Mouse (Mus musculus) erythroid progenitor cell, adult 5-6 weeks (primary cell): ENCODE results near the gene Zfp568. TPM values are rescaled to one million over a fixed set of nuclear protein-coding genes. Genes with fewer than 3 reads are reported as not detected.
A peak's percentile ranks its signal among the peaks of the same experiment; 100 is the strongest.

Experiments
- ATAC-seq: replicated peaks from 2 replicates; pipeline ENCODE4 v1.8.0; 2016; ENCODE audit warnings: moderate number of reproducible peaks, mild to moderate bottlenecking, moderate TSS enrichment, inconsistent platforms; ENCODE audit not compliant: poor library complexity, low FRiP score, severe bottlenecking
- total RNA-seq, 2 experiments: library from RNA; stranded (forward) in 1 of 2; stranded (reverse) in 1 of 2; fragments of 150-400 nt in 1 of 2; fragments of 186-747, 209-891 nt in 1 of 2; gene quantifications; 2 replicates each; pipeline versions ENCODE4 v1.2.3 to v1.2.4; 2015 to 2017; ENCODE audit warnings: low replicate concordance in 2 of 2

Zfp568 gene
- total RNA-seq, 2 experiments from 2014 or later, result 4.2 to 5.4 TPM

- ATAC-seq, result no peak
These were observed 2.3 kb downstream of the Zfp568 start for GRCm38 (mm10) chr7:29986101-29986500.

GRCm38 (mm10) chr7:29987551-29987950 is 3.8 kb downstream of the Zfp568 start:
- ATAC-seq, result no peak

GRCm38 (mm10) chr7:29989031-29989430 is 5.3 kb downstream of the Zfp568 start:
- ATAC-seq, result no peak

- ATAC-seq, result no peak
These were observed 8.9 kb downstream of the Zfp568 start for GRCm38 (mm10) chr7:29992698-29993097.

GRCm38 (mm10) chr7:29993340-29993739 is 9.6 kb downstream of the Zfp568 start:
- ATAC-seq, result no peak

- ATAC-seq, result no peak
These were observed 11.4 kb downstream of the Zfp568 start for GRCm38 (mm10) chr7:29995134-29995533.

GRCm38 (mm10) chr7:30000601-30001000 is 16.8 kb downstream of the Zfp568 start:
- ATAC-seq, result no peak

- ATAC-seq, result no peak
These were observed 23.8 kb downstream of the Zfp568 start for GRCm38 (mm10) chr7:30007601-30008000.

- ATAC-seq, result no peak
These were observed 24.4 kb downstream of the Zfp568 start for GRCm38 (mm10) chr7:30008020-30008690.

GRCm38 (mm10) chr7:30009321-30010085 is 25.7 kb downstream of the Zfp568 start:
- no peak for ATAC-seq

- no peak for ATAC-seq
These were observed 26.9 kb downstream of the Zfp568 start for GRCm38 (mm10) chr7:30010551-30011195.

GRCm38 (mm10) chr7:30012956-30013363 is 29.2 kb downstream of the Zfp568 start:
- ATAC-seq, result peak; percentile 78

GRCm38 (mm10) chr7:30017226-30017625 is 33.5 kb downstream of the Zfp568 start:
- no peak for ATAC-seq

GRCm38 (mm10) chr7:30019543-30019942 is 35.8 kb downstream of the Zfp568 start:
- ATAC-seq, result no peak

- ATAC-seq, result 0 out of 2 replicates have a peak, but pooled peaks have one; percentile 5
These were observed 39.6 kb downstream of the Zfp568 start for GRCm38 (mm10) chr7:30023324-30023723.

- peak; percentile 97 for ATAC-seq
These were observed 40.0 kb downstream of the Zfp568 start for GRCm38 (mm10) chr7:30023800-30024199.

- no peak for ATAC-seq
These were observed 41.6 kb downstream of the Zfp568 start for GRCm38 (mm10) chr7:30025358-30025757.

GRCm38 (mm10) chr7:30027331-30027730 is 43.6 kb downstream of the Zfp568 start:
- no peak for ATAC-seq

GRCm38 (mm10) chr7:30028572-30028971 is 44.8 kb downstream of the Zfp568 start:
- no peak for ATAC-seq

GRCm38 (mm10) chr7:30030677-30031076 is 46.9 kb downstream of the Zfp568 start:
- ATAC-seq, result no peak

GRCm38 (mm10) chr7:30031379-30031778 is 47.6 kb downstream of the Zfp568 start:
- ATAC-seq, result no peak
